Mouse (Mus musculus): ENCODE data around the gene N4bp3. TPM values are rescaled to one million over a fixed set of nuclear protein-coding genes. Genes with fewer than 3 reads are reported as not detected.
"Not testable (repeated sequence)": the region's sequence is repeated elsewhere in the genome, so short reads cannot be mapped to it uniquely, and the experiment has no call there.

The N4bp3 gene
- total and polyA plus RNA-seq, 3 experiments, result 19.1 to 22.1 (median 21.2) TPM

DNA sequence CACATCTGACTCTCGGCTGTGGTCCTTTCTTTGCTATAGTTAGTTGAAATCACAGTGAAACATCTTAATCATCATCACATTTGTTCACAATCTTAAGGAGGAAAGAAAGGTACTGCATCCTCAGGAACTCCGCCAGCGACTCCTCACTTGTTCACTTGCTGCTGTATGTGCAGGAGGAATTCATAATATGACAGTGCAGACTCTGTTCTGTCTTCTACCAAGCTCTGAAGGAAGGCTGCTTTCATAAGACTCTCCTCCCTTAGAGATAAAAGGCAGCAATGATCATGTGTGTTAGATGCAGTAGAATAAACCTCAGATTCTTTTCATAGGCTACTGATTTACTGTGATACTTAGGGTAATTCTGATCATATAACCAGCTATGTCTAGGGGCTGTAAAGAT lies 44.3 kb upstream of the N4bp3 start:
- no peak overlapping the region for H3K9ac ChIP-seq (ENCODE audit: insufficient read depth, low read depth)
- H3K79me2 ChIP-seq (replicated peaks; ENCODE audit: control insufficient read depth, extremely low read depth, insufficient read depth, poor library complexity, severe bottlenecking), result no peaks in the 10 kb centered on the region
- peaks cover 35 to 59% of the 10 kb centered on the region in 2 experiments for H3K36me3 ChIP-seq (replicated peaks in 1 of 2; ENCODE audit: control insufficient read depth in 1 of 2, insufficient read depth in 1 of 2, low read length in 1 of 2)
- no peak for DNase-seq (ENCODE audit: extremely low read depth)
- H3K9me3 ChIP-seq (replicated peaks; ENCODE audit: low read length), result peaks cover 6% of the 10 kb centered on the region
- dilution Hi-C loops (cut with MboI; ENCODE audit: extremely low pct_ligation_motif_present, extremely low pct_unique_long_range_greater_than_20kb, low sequenced_read_pairs), result no loop called here
- TF ChIP-seq CHD2 (IDR thresholded peaks at IDR 0.05; ENCODE audit: low read length) (no peak), CHD1 (IDR thresholded peaks at IDR 0.05; ENCODE audit: low read depth, low read length) (no peak), NRF1 (IDR thresholded peaks at IDR 0.05; ENCODE audit: low read depth, low read length) (no peak), USF1 (IDR thresholded peaks at IDR 0.05; ENCODE audit: low read depth, low read length) (no peak), ZMIZ1 (IDR thresholded peaks at IDR 0.05; ENCODE audit: low read depth, low read length) (no peak)
- no peak overlapping the region for H3K27ac ChIP-seq (ENCODE audit: insufficient read depth, low read depth)
- in situ Hi-C loops (cut with MboI; ENCODE audit: low pct_ligation_motif_present, low pct_unique_long_range_greater_than_20kb, low sequenced_read_pairs), result loop anchor here (10.0 kb wide), 1 partner anchor 300 kb away; no protein-coding TSS in a partner anchor
- H3K4me3 ChIP-seq (replicated peaks in 1 of 3; ENCODE audit: low read depth in 2 of 3, low read length in 2 of 3, poor library complexity in 1 of 3), result no peak overlapping the region
- H3K4me1 ChIP-seq (ENCODE audit: control insufficient read depth in 1 of 2, insufficient read depth in 2 of 2), result peaks cover 2 to 3% of the 10 kb centered on the region in 2 experiments; a peak in 3 of 4 replicates
- H3K27me3 ChIP-seq (replicated peaks), result no peaks in the 10 kb centered on the region
- no peak overlapping the region for H3K4me2 ChIP-seq (ENCODE audit: insufficient read depth, low read depth, poor library complexity, severe bottlenecking)

DNA sequence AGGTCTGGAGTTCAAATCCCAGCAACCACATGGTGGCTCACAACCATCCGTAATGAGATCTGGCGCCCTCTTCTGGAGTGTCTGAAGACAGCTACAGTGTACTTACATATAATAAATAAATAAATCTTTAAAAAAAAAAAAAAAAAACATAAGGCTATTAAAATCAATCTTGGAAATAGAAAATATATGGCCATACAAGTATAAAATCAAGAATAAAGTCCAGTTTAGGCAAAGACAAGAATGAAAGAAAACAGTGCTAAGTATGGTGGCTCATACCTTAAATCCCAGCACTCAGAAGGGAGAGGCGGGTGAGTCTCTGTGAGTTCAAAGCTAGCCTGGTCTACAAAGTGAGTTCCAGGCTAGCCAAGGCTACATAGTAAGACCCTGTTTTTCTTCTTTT lies 40.0 kb upstream of the N4bp3 start:
- DNase-seq (ENCODE audit: extremely low read depth); H3K4me2 ChIP-seq (ENCODE audit: insufficient read depth, low read depth, poor library complexity, severe bottlenecking); H3K79me2 ChIP-seq (replicated peaks; ENCODE audit: control insufficient read depth, extremely low read depth, insufficient read depth, poor library complexity, severe bottlenecking); H3K9me3 ChIP-seq (replicated peaks; ENCODE audit: low read length); dilution Hi-C loops (cut with MboI; ENCODE audit: extremely low pct_ligation_motif_present, extremely low pct_unique_long_range_greater_than_20kb, low sequenced_read_pairs); H3K27me3 ChIP-seq (replicated peaks); H3K9ac ChIP-seq (ENCODE audit: insufficient read depth, low read depth); H3K4me3 ChIP-seq (replicated peaks in 1 of 3; ENCODE audit: low read depth in 2 of 3, low read length in 2 of 3, poor library complexity in 1 of 3); H3K27ac ChIP-seq (ENCODE audit: insufficient read depth, low read depth): not testable (repeated sequence)
- in situ Hi-C loops (cut with MboI; ENCODE audit: low pct_ligation_motif_present, low pct_unique_long_range_greater_than_20kb, low sequenced_read_pairs), result loop anchor here (10.0 kb wide), 1 partner anchor 304 kb away; no protein-coding TSS in a partner anchor
- TF ChIP-seq CTCF (conservative IDR thresholded peaks at IDR 0.05 in 1 of 2, IDR thresholded peaks at IDR 0.05 in 1 of 2; ENCODE audit: low read depth in 2 of 2, low read length in 2 of 2) (0 out of 4 replicates have a peak, but pooled peaks of 1 of the 2 experiments have one; percentile 1), ZNF384 (IDR thresholded peaks at IDR 0.05; ENCODE audit: low read depth, low read length) (peak; percentile 53)
- Histone ChIP-seq H3K4me1 (ENCODE audit: control insufficient read depth in 1 of 2, insufficient read depth in 2 of 2) (peaks cover 8 to 24% of the 10 kb centered on the region in 2 experiments), H3K36me3 (replicated peaks in 1 of 2; ENCODE audit: control insufficient read depth in 1 of 2, insufficient read depth in 1 of 2, low read length in 1 of 2) (peaks cover 12 to 24% of the 10 kb centered on the region in 2 experiments)

DNA sequence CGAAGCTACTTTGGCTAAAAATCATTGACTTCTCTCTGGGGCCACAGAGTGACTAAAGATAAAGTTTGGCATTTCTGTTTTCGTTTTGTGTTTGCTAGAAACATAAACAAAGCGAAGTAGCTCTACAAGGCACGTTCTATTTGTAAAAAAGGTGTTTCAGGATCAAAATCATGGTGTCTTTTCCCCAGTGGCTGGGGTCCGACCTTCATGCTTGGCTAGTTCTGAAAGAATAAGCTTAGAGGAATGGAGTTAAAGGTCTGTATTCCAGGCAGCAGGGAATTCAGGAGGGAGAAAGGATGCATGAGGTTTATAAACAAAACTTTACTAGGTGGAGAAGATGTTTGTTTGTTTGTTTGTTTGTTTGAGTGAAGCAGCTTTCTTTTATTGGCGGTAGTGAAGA lies 38.7 kb upstream of the N4bp3 start:
- no peak for TF ChIP-seq UBTF (IDR thresholded peaks at IDR 0.05; ENCODE audit: low read depth, low read length)
- TF ChIP-seq USF2 (conservative IDR thresholded peaks at IDR 0.05; ENCODE audit: low read depth, low read length), result no peak; the same call in 1 of the 2 replicates
- TF ChIP-seq ZKSCAN1 (IDR thresholded peaks at IDR 0.05; ENCODE audit: borderline replicate concordance, low read depth, low read length), result no peak
- TF ChIP-seq ZMIZ1 (IDR thresholded peaks at IDR 0.05; ENCODE audit: low read depth, low read length), result no peak
- TF ChIP-seq BHLHE40 (IDR thresholded peaks at IDR 0.05; ENCODE audit: low read depth, low read length), result no peak
- no peak for TF ChIP-seq ETS1 (conservative IDR thresholded peaks at IDR 0.05; ENCODE audit: low read depth, low read length)
- no peak for TF ChIP-seq PAX5 (IDR thresholded peaks at IDR 0.05; ENCODE audit: low read length)
- TF ChIP-seq SMC3 (IDR thresholded peaks at IDR 0.05; ENCODE audit: low read depth, low read length), result no peak
- TF ChIP-seq JUN (IDR thresholded peaks at IDR 0.05; ENCODE audit: insufficient read depth, low read depth, low read length), result no peak
- TF ChIP-seq MAFK (IDR thresholded peaks at IDR 0.05; ENCODE audit: insufficient replicate concordance, low read length), result no peak
- TF ChIP-seq KAT2A (IDR thresholded peaks at IDR 0.05; ENCODE audit: insufficient replicate concordance, low read length), result no peak
- no peak for TF ChIP-seq GABPA (IDR thresholded peaks at IDR 0.05; ENCODE audit: insufficient replicate concordance, low read depth, low read length)
- TF ChIP-seq ZC3H11A (IDR thresholded peaks at IDR 0.05; ENCODE audit: low read depth, low read length), result no peak
- no peak for TF ChIP-seq RCOR1 (conservative IDR thresholded peaks at IDR 0.05; ENCODE audit: low read depth, low read length)
- TF ChIP-seq MYC (IDR thresholded peaks at IDR 0.05; ENCODE audit: low read depth, low read length), result no peak
- no peak for TF ChIP-seq RAD21 (IDR thresholded peaks at IDR 0.05; ENCODE audit: low read depth, low read length)
- TF ChIP-seq MAX (IDR thresholded peaks at IDR 0.05; ENCODE audit: low read length), result no peak
- TF ChIP-seq USF1 (IDR thresholded peaks at IDR 0.05; ENCODE audit: low read depth, low read length), result no peak
- TF ChIP-seq MXI1 (IDR thresholded peaks at IDR 0.05; ENCODE audit: low read depth, low read length), result no peak
- TF ChIP-seq EP300 (IDR thresholded peaks at IDR 0.05; ENCODE audit: low read length), result no peak
- H3K9me3 ChIP-seq (replicated peaks; ENCODE audit: low read length), result no peaks in the 10 kb centered on the region
- peaks cover 8 to 24% of the 10 kb centered on the region in 2 experiments for H3K4me1 ChIP-seq (ENCODE audit: control insufficient read depth in 1 of 2, insufficient read depth in 2 of 2)
- H3K36me3 ChIP-seq (replicated peaks in 1 of 2; ENCODE audit: control insufficient read depth in 1 of 2, insufficient read depth in 1 of 2, low read length in 1 of 2), result peaks cover 10 to 26% of the 10 kb centered on the region in 2 experiments
- peak overlapping the region; percentile 94 for H3K27ac ChIP-seq (ENCODE audit: insufficient read depth, low read depth)
- H3K4me2 ChIP-seq (ENCODE audit: insufficient read depth, low read depth, poor library complexity, severe bottlenecking), result peak overlapping the region; percentile 97
- H3K27me3 ChIP-seq (replicated peaks), result no peaks in the 10 kb centered on the region
- peak; percentile 43 for DNase-seq (ENCODE audit: extremely low read depth)
- H3K9ac ChIP-seq (ENCODE audit: insufficient read depth, low read depth), result peak overlapping the region; percentile 61
- H3K4me3 ChIP-seq (replicated peaks in 1 of 3; ENCODE audit: low read depth in 2 of 3, low read length in 2 of 3, poor library complexity in 1 of 3), result peak overlapping the region; percentile 51 to 93 (median 71)
- in situ Hi-C loops (cut with MboI; ENCODE audit: low pct_ligation_motif_present, low pct_unique_long_range_greater_than_20kb, low sequenced_read_pairs) (loop anchor here (10.0 kb wide), 1 partner anchor 75 kb away; the partner anchor contains the start of gene Nhp2), dilution Hi-C loops (cut with MboI; ENCODE audit: extremely low pct_ligation_motif_present, extremely low pct_unique_long_range_greater_than_20kb, low sequenced_read_pairs) (no loop called here)
- peaks cover 6% of the 10 kb centered on the region; the same call in 1 of the 2 replicates for H3K79me2 ChIP-seq (replicated peaks; ENCODE audit: control insufficient read depth, extremely low read depth, insufficient read depth, poor library complexity, severe bottlenecking)
